Mouse (Mus musculus): ENCODE results near the gene Slc30a7. TPM values are rescaled to one million over a fixed set of nuclear protein-coding genes. Genes with fewer than 3 reads are reported as not detected.

Gene Slc30a7
- total RNA-seq (2022) = 10 to 100 TPM; 10.0 to 17.4 (median 10.9) TPM

GRCm38 (mm10) chr3:116006978-116007940 is at the start of gene Slc30a7, which contains the start of gene Extl2:
Slc30a7 (minus strand) TSS chr3:116007406.
Extl2 (plus strand) TSS chr3:116007462.
- peak; percentile 74 for DNase-seq (ENCODE audit: low spot score)

GRCm38 (mm10) chr3:116047034-116047433 is 39.8 kb upstream of the Slc30a7 start:
- no peak for DNase-seq (ENCODE audit: low spot score)

GRCm38 (mm10) chr3:116046000-116046399 is 38.8 kb upstream of the Slc30a7 start:
- no peak for DNase-seq (ENCODE audit: low spot score)

- no peak for DNase-seq (ENCODE audit: low spot score)
These were observed 33.6 kb upstream of the Slc30a7 start for GRCm38 (mm10) chr3:116040776-116041175.

GRCm38 (mm10) chr3:116033871-116034222 is 26.6 kb upstream of the Slc30a7 start:
- peak; percentile 44 for DNase-seq (ENCODE audit: low spot score)

GRCm38 (mm10) chr3:116033218-116033870 is 26.1 kb upstream of the Slc30a7 start:
- DNase-seq (ENCODE audit: low spot score) = no peak

GRCm38 (mm10) chr3:116030152-116030788 is 23.1 kb upstream of the Slc30a7 start:
- no peak for DNase-seq (ENCODE audit: low spot score)

- DNase-seq (ENCODE audit: low spot score) = no peak
These were observed 19.8 kb upstream of the Slc30a7 start for GRCm38 (mm10) chr3:116026996-116027395.

- DNase-seq (ENCODE audit: low spot score) = no peak
These were observed 18.5 kb upstream of the Slc30a7 start for GRCm38 (mm10) chr3:116025701-116026100.

- no peak for DNase-seq (ENCODE audit: low spot score)
These were observed 17.5 kb upstream of the Slc30a7 start for GRCm38 (mm10) chr3:116024669-116025068.

- DNase-seq (ENCODE audit: low spot score) = no peak
These were observed 17.0 kb upstream of the Slc30a7 start for GRCm38 (mm10) chr3:116024236-116024635.

GRCm38 (mm10) chr3:116019136-116019535 is 11.9 kb upstream of the Slc30a7 start:
- DNase-seq (ENCODE audit: low spot score) = no peak

- DNase-seq (ENCODE audit: low spot score) = no peak
These were observed 11.4 kb upstream of the Slc30a7 start for GRCm38 (mm10) chr3:116018606-116019005.

GRCm38 (mm10) chr3:116016116-116016515 is 8.9 kb upstream of the Slc30a7 start:
- no peak for DNase-seq (ENCODE audit: low spot score)

- DNase-seq (ENCODE audit: low spot score) = no peak
These were observed 7.7 kb upstream of the Slc30a7 start for GRCm38 (mm10) chr3:116014901-116015300.

GRCm38 (mm10) chr3:116009622-116010344 is 2.6 kb upstream of the Slc30a7 start:
- no peak for DNase-seq (ENCODE audit: low spot score)

- DNase-seq (ENCODE audit: low spot score) = peak; percentile 72
These were observed 785 bp upstream of the Slc30a7 start for GRCm38 (mm10) chr3:116007941-116008440.

GRCm38 (mm10) chr3:116006284-116006977 is 775 bp downstream of the Slc30a7 start:
- peak; percentile 14 for DNase-seq (ENCODE audit: low spot score)

GRCm38 (mm10) chr3:115996929-115997328 is 10.3 kb downstream of the Slc30a7 start:
- no peak for DNase-seq (ENCODE audit: low spot score)

- no peak for DNase-seq (ENCODE audit: low spot score)
These were observed 14.2 kb downstream of the Slc30a7 start for GRCm38 (mm10) chr3:115993025-115993424.

- DNase-seq (ENCODE audit: low spot score) = no peak
These were observed 14.6 kb downstream of the Slc30a7 start for GRCm38 (mm10) chr3:115992588-115992987.

All from heart, adult 8-10 months (tissue).